Mouse (Mus musculus) forebrain, postnatal 0 days (tissue): ENCODE measurements around the gene Arid4a. TPM values are rescaled to one million over a fixed set of nuclear protein-coding genes. Genes with fewer than 3 reads are reported as not detected.

ENCODE experiments used
- ATAC-seq: fragments of 200-750 bp; cut with Nextera tagmentation; 2 replicates; pipeline ENCODE4 v1.8.0; 2017; ENCODE audit warnings: mild to moderate bottlenecking, moderate library complexity
- DNase-seq: peaks from one replicate; pipeline ENCODE4 v3.0.0-alpha.2; 2015
- H3K27ac ChIP-seq: fragments of 300-500 bp; sonication (generic); 2 replicates; pipeline ENCODE4 v1.5.1; 2014; ENCODE audit warnings: low read depth, mild to moderate bottlenecking, antibody characterized with exemption, low read length, moderate library complexity, mixed read lengths
- H3K27me3 ChIP-seq: fragments of 300-500 bp; sonication (generic); 2 replicates; pipeline ENCODE4 v1.6.1; 2014; ENCODE audit warnings: mild to moderate bottlenecking, low read length, mixed read lengths; ENCODE audit not compliant: insufficient read depth
- H3K36me3 ChIP-seq: fragments of 300-500 bp; sonication (generic); 2 replicates; pipeline ENCODE4 v1.6.1; 2014; ENCODE audit warnings: mild to moderate bottlenecking, moderate library complexity; ENCODE audit not compliant: insufficient read depth
- H3K4me1 ChIP-seq: fragments of 300-500 bp; sonication (generic); 2 replicates; pipeline ENCODE4 v1.6.1; 2014; ENCODE audit warnings: antibody characterized with exemption; ENCODE audit not compliant: insufficient read depth
- H3K4me2 ChIP-seq: fragments of 300-500 bp; sonication (generic); 2 replicates; pipeline ENCODE4 v1.6.1; 2014; ENCODE audit warnings: low read depth, mild to moderate bottlenecking, moderate library complexity
- H3K4me3 ChIP-seq: fragments of 300-500 bp; sonication (generic); 2 replicates; pipeline ENCODE4 v1.5.1; 2014; ENCODE audit warnings: low read depth, low read length, mixed read lengths
- H3K9ac ChIP-seq: fragments of 300-500 bp; sonication (generic); 2 replicates; pipeline ENCODE4 v1.6.1; 2014; ENCODE audit warnings: mild to moderate bottlenecking
- H3K9me3 ChIP-seq: fragments of 300-500 bp; sonication (generic); 2 replicates; pipeline ENCODE4 v1.6.1; 2016; ENCODE audit warnings: low read length
- CTCF ChIP-seq: sonication (generic); IDR thresholded peaks from 2 replicates; pipeline ENCODE4 v1.5.1; 2016; ENCODE audit warnings: antibody characterized with exemption, control low read depth, low read depth
- WGBS: fragments of 180-500 bp; shearing (Covaris S2); extraction: QIAGEN DNeasy Blood & Tissue Kit; methylation state at CpG from one replicate; pipeline ENCODE4 v1.1.7; 2014; 5-methylcytosine and 5-hydroxymethylcytosine counted together
- polyA plus RNA-seq: library from polyadenylated mRNA; unstranded; fragments of >200 nt; fragmentation: Nextera tagmentation; extraction: Ambion mirVana; gene quantifications from 2 replicates; pipeline ENCODE4 v1.2.1, GENCODE M21; 2015
- total RNA-seq: library from RNA; depleted of rRNA; stranded (reverse); fragments of >200 nt; gene quantifications from 2 replicates; pipeline ENCODE4 v1.2.3, GENCODE M21; 2014

Arid4a gene
- total and polyA plus RNA-seq, 2 experiments from 2014 or later: 17.9 to 38.2 TPM

- Histone ChIP-seq H3K9ac (no peak overlapping the region), H3K9me3 (no peaks in the 10 kb centered on the region), H3K4me1 (peaks cover 5% of the 10 kb centered on the region; the same call in 1 of the 2 replicates), H3K27me3 (no peaks in the 10 kb centered on the region), H3K36me3 (peaks cover 5% of the 10 kb centered on the region; the same call in 1 of the 2 replicates), H3K4me2 (no peak overlapping the region), H3K4me3 (no peak overlapping the region), H3K27ac (no peak overlapping the region)
- DNase-seq (no peak), ATAC-seq (no peak)
- 87% methylated on average over 7 of the region's 7 CpGs for WGBS
- no peak for TF ChIP-seq CTCF
Measured at GRCm38 (mm10) chr12:71052341-71052995, 36.7 kb downstream of the Arid4a start.

GRCm38 (mm10) chr12:71053031-71053430, 37.2 kb downstream of the Arid4a start:
- Histone ChIP-seq H3K27ac (no peak overlapping the region), H3K4me1 (peaks cover 5% of the 10 kb centered on the region; the same call in 1 of the 2 replicates), H3K4me2 (no peak overlapping the region), H3K4me3 (no peak overlapping the region), H3K36me3 (peaks cover 9% of the 10 kb centered on the region; the same call in 1 of the 2 replicates), H3K9me3 (no peaks in the 10 kb centered on the region), H3K9ac (no peak overlapping the region), H3K27me3 (no peaks in the 10 kb centered on the region)
- no peak for TF ChIP-seq CTCF
- DNase-seq: no peak
- WGBS: 71% methylated on average over 1 of the region's 1 CpGs
- ATAC-seq: no peak

GRCm38 (mm10) chr12:71053486-71053885, 37.7 kb downstream of the Arid4a start:
- Histone ChIP-seq H3K27ac (no peak overlapping the region), H3K4me1 (peaks cover 5% of the 10 kb centered on the region; the same call in 1 of the 2 replicates), H3K27me3 (no peaks in the 10 kb centered on the region), H3K4me3 (no peak overlapping the region), H3K9me3 (no peaks in the 10 kb centered on the region), H3K4me2 (no peak overlapping the region), H3K36me3 (peaks cover 9% of the 10 kb centered on the region; the same call in 1 of the 2 replicates), H3K9ac (no peak overlapping the region)
- no peak for TF ChIP-seq CTCF
- ATAC-seq (no peak), DNase-seq (no peak)
- WGBS: 84% methylated on average over 1 of the region's 1 CpGs

- no peak for TF ChIP-seq CTCF
- Histone ChIP-seq H3K36me3 (peaks cover 16% of the 10 kb centered on the region; the same call in 1 of the 2 replicates), H3K4me3 (no peak overlapping the region), H3K9ac (no peak overlapping the region), H3K4me2 (no peak overlapping the region), H3K27me3 (no peaks in the 10 kb centered on the region), H3K4me1 (peaks cover 5% of the 10 kb centered on the region; the same call in 1 of the 2 replicates), H3K9me3 (no peaks in the 10 kb centered on the region), H3K27ac (no peak overlapping the region)
- 74% methylated on average over 3 of the region's 3 CpGs for WGBS
- DNase-seq (no peak), ATAC-seq (no peak)
Measured at GRCm38 (mm10) chr12:71055537-71055936, 39.7 kb downstream of the Arid4a start.

- WGBS: 96% methylated on average over 7 of the region's 7 CpGs
- Histone ChIP-seq H3K9me3 (no peaks in the 10 kb centered on the region), H3K4me3 (no peak overlapping the region), H3K9ac (no peak overlapping the region), H3K36me3 (peaks cover 41% of the 10 kb centered on the region), H3K27me3 (no peaks in the 10 kb centered on the region), H3K4me1 (no peaks in the 10 kb centered on the region), H3K27ac (no peak overlapping the region), H3K4me2 (no peak overlapping the region)
- TF ChIP-seq CTCF: no peak
- DNase-seq: no peak
- ATAC-seq: no peak
Measured at GRCm38 (mm10) chr12:71059741-71060140, 44.0 kb downstream of the Arid4a start.

GRCm38 (mm10) chr12:71069846-71070245, 54.1 kb downstream of the Arid4a start:
- no peak for DNase-seq
- Histone ChIP-seq H3K9ac (no peak overlapping the region), H3K4me1 (no peaks in the 10 kb centered on the region), H3K9me3 (no peaks in the 10 kb centered on the region), H3K4me2 (no peak overlapping the region), H3K4me3 (no peak overlapping the region), H3K27me3 (no peaks in the 10 kb centered on the region), H3K27ac (no peak overlapping the region), H3K36me3 (peaks cover 74% of the 10 kb centered on the region)
- ATAC-seq: no peak
- 96% methylated on average over 17 of the region's 17 CpGs for WGBS
- no peak for TF ChIP-seq CTCF

GRCm38 (mm10) chr12:71072048-71072447, 56.3 kb downstream of the Arid4a start:
- TF ChIP-seq CTCF: no peak
- no peaks in the 10 kb centered on the region for H3K9me3 ChIP-seq
- no peak for DNase-seq
- H3K27ac ChIP-seq: no peak overlapping the region
- H3K4me2 ChIP-seq: no peak overlapping the region
- H3K9ac ChIP-seq: no peak overlapping the region
- H3K4me1 ChIP-seq: no peaks in the 10 kb centered on the region
- peaks cover 77% of the 10 kb centered on the region for H3K36me3 ChIP-seq
- no peak for ATAC-seq
- 90% methylated on average over 4 of the region's 4 CpGs for WGBS
- H3K27me3 ChIP-seq: no peaks in the 10 kb centered on the region
- H3K4me3 ChIP-seq: no peak overlapping the region
